Mouse (Mus musculus): Measurements from ENCODE around the gene Numa1. TPM values are rescaled to one million over a fixed set of nuclear protein-coding genes. Genes with fewer than 3 reads are reported as not detected.
"Not testable (repeated sequence)": the region's sequence is repeated elsewhere in the genome, so short reads cannot be mapped to it uniquely, and the experiment has no call there.

The Numa1 gene
- total and polyA plus RNA-seq, 2 experiments from 2014 or later, result 26.5 to 82.9 TPM

DNA sequence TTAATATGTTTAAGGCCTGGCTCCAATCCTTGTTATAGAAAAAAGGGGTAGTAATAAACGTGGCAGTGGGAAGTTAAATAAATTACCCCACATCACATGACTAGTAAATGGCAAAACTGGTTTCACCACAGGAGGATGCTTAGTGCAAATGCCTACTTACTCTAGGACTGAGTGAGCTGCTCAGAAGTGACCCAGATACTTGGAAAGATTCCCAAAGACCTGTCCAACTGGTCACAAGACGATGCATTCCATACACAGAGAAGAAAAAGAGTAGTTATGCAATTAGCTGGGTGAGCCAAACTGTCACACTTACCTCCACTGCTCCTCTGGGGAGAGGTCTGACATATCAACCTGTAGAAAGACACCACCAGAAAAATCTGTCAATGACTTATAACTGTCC, 108.4 kb downstream of the Numa1 start:
- H3K36me3 ChIP-seq (ENCODE audit: insufficient read depth, low read length), result peaks cover 29% of the 10 kb centered on the region
- no peak for ATAC-seq
- no peak for TF ChIP-seq CTCF (IDR thresholded peaks at IDR 0.05; ENCODE audit: low read depth)
- H3K9me3 ChIP-seq (ENCODE audit: low read length), result no peaks in the 10 kb centered on the region
- 79% methylated on average over 2 of the region's 2 CpGs for WGBS
- DNase-seq (ENCODE audit: low spot score), result no peak
- H3K4me2 ChIP-seq (ENCODE audit: low read depth, low read length), result no peak overlapping the region
- H3K4me1 ChIP-seq (ENCODE audit: insufficient read depth, low read length), result no peaks in the 10 kb centered on the region
- H3K9ac ChIP-seq (replicated peaks; ENCODE audit: low read length), result no peak overlapping the region
- H3K4me3 ChIP-seq (ENCODE audit: low read length), result no peak overlapping the region
- no peaks in the 10 kb centered on the region for H3K27me3 ChIP-seq (ENCODE audit: insufficient read depth, low read length)
- no peak overlapping the region for H3K27ac ChIP-seq

DNA sequence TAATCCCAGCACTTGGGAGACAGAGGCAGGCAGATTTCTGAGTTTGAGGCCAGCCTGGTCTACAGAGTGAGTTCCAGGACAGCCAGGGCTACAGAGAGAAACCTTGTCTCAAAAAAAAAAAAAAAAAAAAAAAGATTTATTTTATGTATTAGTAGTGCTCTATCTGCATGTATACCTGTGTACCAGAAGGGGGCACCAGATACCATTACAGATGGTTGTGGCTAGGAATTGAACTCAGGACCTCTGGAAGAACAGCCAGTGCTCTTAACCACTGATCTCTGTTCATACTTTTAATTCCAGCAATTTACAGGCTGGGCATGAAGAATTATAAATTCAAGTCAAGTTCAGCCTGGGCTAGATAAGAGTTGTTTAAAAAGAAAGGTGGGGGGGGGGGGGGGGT, 114.6 kb downstream of the Numa1 start:
- not testable (repeated sequence) for H3K36me3 ChIP-seq (ENCODE audit: insufficient read depth, low read length); H3K4me1 ChIP-seq (ENCODE audit: insufficient read depth, low read length); H3K4me2 ChIP-seq (ENCODE audit: low read depth, low read length); DNase-seq (ENCODE audit: low spot score); H3K27ac ChIP-seq; H3K9ac ChIP-seq (replicated peaks; ENCODE audit: low read length); H3K27me3 ChIP-seq (ENCODE audit: insufficient read depth, low read length); ATAC-seq; H3K4me3 ChIP-seq (ENCODE audit: low read length); H3K9me3 ChIP-seq (ENCODE audit: low read length)
- TF ChIP-seq CTCF (IDR thresholded peaks at IDR 0.05; ENCODE audit: low read depth), result 0 out of 2 replicates have a peak, but pooled peaks have one; percentile 22

DNA sequence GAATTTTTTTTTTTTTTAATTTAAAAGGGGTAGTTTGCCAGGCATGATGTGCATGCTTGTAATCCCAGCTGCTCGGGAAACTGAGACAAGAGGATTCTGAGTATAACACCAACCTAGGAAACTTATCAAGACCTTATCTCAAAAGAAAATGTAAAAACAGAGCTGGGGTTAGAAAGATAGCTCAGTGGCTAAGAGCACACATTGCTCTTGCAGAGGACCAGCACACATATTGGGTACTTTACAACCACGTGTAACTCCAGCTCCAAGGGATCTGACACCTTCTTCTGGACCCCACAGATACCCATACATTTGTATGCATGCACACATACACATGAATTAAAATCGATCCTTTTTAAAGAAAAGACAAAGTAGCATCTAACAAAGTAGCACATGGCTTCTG, 127.4 kb downstream of the Numa1 start:
- DNase-seq (ENCODE audit: low spot score) (no peak), ATAC-seq (no peak)
- no peak overlapping the region for H3K27ac ChIP-seq
- H3K4me2 ChIP-seq (ENCODE audit: low read depth, low read length), result no peak overlapping the region
- no peak overlapping the region for H3K9ac ChIP-seq (replicated peaks; ENCODE audit: low read length)
- H3K9me3 ChIP-seq (ENCODE audit: low read length), result no peaks in the 10 kb centered on the region
- no peaks in the 10 kb centered on the region for H3K27me3 ChIP-seq (ENCODE audit: insufficient read depth, low read length)
- peaks cover 14% of the 10 kb centered on the region for H3K4me1 ChIP-seq (ENCODE audit: insufficient read depth, low read length)
- no peak for TF ChIP-seq CTCF (IDR thresholded peaks at IDR 0.05; ENCODE audit: low read depth)
- 90% methylated on average over 3 of the region's 3 CpGs for WGBS
- H3K4me3 ChIP-seq (ENCODE audit: low read length), result no peak overlapping the region
- H3K36me3 ChIP-seq (ENCODE audit: insufficient read depth, low read length), result no peaks in the 10 kb centered on the region

DNA sequence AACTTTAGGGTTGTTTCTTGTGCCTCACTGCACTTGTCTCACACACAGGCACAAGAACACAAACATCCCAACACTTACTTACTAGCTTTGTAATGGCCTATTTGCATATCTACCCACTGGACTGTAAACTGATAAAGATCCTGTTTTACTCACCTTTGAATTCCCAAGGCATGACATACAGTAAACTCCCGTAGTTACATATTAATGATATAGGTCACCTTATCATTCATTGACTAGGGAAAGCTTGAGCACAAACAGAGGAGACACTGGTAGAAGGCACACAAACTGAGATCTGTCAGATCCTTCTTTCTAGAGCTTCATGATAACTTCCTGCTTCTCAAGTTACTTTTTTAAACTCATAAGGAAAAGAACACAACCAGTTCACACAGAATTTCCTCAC, 128.3 kb downstream of the Numa1 start:
- ATAC-seq (no peak), DNase-seq (ENCODE audit: low spot score) (no peak)
- TF ChIP-seq CTCF (IDR thresholded peaks at IDR 0.05; ENCODE audit: low read depth), result no peak
- Histone ChIP-seq H3K4me3 (ENCODE audit: low read length) (no peak overlapping the region), H3K27ac (no peak overlapping the region), H3K9ac (replicated peaks; ENCODE audit: low read length) (no peak overlapping the region), H3K27me3 (ENCODE audit: insufficient read depth, low read length) (no peaks in the 10 kb centered on the region), H3K4me1 (ENCODE audit: insufficient read depth, low read length) (peaks cover 15% of the 10 kb centered on the region), H3K4me2 (ENCODE audit: low read depth, low read length) (no peak overlapping the region), H3K9me3 (ENCODE audit: low read length) (no peaks in the 10 kb centered on the region), H3K36me3 (ENCODE audit: insufficient read depth, low read length) (no peaks in the 10 kb centered on the region)
- WGBS, result 90% methylated on average over 1 of the region's 1 CpGs

DNA sequence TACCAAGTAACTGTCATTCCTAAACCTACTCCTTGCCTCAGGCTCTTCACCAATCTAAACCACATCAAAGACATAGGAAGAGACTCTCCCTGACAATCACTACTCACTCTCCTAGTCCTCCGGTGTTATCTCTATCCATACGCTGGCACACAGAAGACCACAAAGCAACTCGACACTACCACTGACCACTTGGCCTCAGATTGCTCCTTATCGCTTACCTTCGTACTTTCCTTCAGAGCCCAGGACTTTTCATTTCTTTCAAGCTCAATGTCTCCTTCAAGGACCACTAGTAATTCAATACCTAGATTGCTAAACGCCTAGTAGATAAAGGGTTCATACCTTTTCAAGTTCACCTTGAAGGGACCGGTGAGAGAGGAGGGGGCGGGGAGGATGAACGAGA, 130.0 kb downstream of the Numa1 start:
- Histone ChIP-seq H3K4me3 (ENCODE audit: low read length) (peak overlapping the region; percentile 65), H3K4me2 (ENCODE audit: low read depth, low read length) (peak overlapping the region; percentile 61), H3K9me3 (ENCODE audit: low read length) (no peaks in the 10 kb centered on the region), H3K4me1 (ENCODE audit: insufficient read depth, low read length) (peaks cover 15% of the 10 kb centered on the region), H3K9ac (replicated peaks; ENCODE audit: low read length) (no peak overlapping the region; the same call in 1 of the 2 replicates), H3K36me3 (ENCODE audit: insufficient read depth, low read length) (no peaks in the 10 kb centered on the region), H3K27me3 (ENCODE audit: insufficient read depth, low read length) (no peaks in the 10 kb centered on the region), H3K27ac (no peak overlapping the region)
- DNase-seq (ENCODE audit: low spot score) (no peak), ATAC-seq (no peak)
- no peak for TF ChIP-seq CTCF (IDR thresholded peaks at IDR 0.05; ENCODE audit: low read depth)
- whole genome bisulfite sequencing, result 90% methylated on average over 9 of the region's 9 CpGs

Other genes starting within 250 kb of the Numa1 start
- gene Phox2a, start 115.8 kb upstream of the Numa1 start, total RNA-seq (2014; rRNA removed), result 3.7 and 4.5 TPM in 2 replicates
- gene Phox2a, start 115.8 kb upstream of the Numa1 start, polyA plus RNA-seq (2015; fragmentation: Nextera tagmentation; extraction: Ambion mirVana), result 2.0 and 2.1 TPM in 2 replicates
- 28.2 and 30.0 TPM in 2 replicates for gene Inppl1, start 95.9 kb upstream of the Numa1 start, total RNA-seq (2014; rRNA removed)
- 10.3 and 14.3 TPM in 2 replicates for gene Inppl1, start 95.9 kb upstream of the Numa1 start, polyA plus RNA-seq (2015; fragmentation: Nextera tagmentation; extraction: Ambion mirVana)
- gene Folr2, start 76.9 kb upstream of the Numa1 start, total RNA-seq (2014; rRNA removed), result 1.8 and 7.1 TPM in 2 replicates
- 2.2 and 2.3 TPM in 2 replicates for gene Folr2, start 76.9 kb upstream of the Numa1 start, polyA plus RNA-seq (2015; fragmentation: Nextera tagmentation; extraction: Ambion mirVana)
- gene Anapc15, start 70.4 kb upstream of the Numa1 start, total RNA-seq (2014; rRNA removed), result 49.3 and 59.8 TPM in 2 replicates
- gene Anapc15, start 70.4 kb upstream of the Numa1 start, polyA plus RNA-seq (2015; fragmentation: Nextera tagmentation; extraction: Ambion mirVana), result 65.1 and 67.3 TPM in 2 replicates
- 19.3 and 28.8 TPM in 2 replicates for gene Folr1, start 63.3 kb upstream of the Numa1 start, total RNA-seq (2014; rRNA removed)
- 78.5 and 93.8 TPM in 2 replicates for gene Folr1, start 63.3 kb upstream of the Numa1 start, polyA plus RNA-seq (2015; fragmentation: Nextera tagmentation; extraction: Ambion mirVana)
- gene Lamtor1, start 28.2 kb upstream of the Numa1 start, total RNA-seq (2014; rRNA removed), result 130 and 156 TPM in 2 replicates
- gene Lamtor1, start 28.2 kb upstream of the Numa1 start, polyA plus RNA-seq (2015; fragmentation: Nextera tagmentation; extraction: Ambion mirVana), result 167 and 181 TPM in 2 replicates
- 0.52 TPM in 1 of 2 replicates, not detected in the other for gene Tomt, start 27.8 kb upstream of the Numa1 start, total RNA-seq (2014; rRNA removed)
- gene Tomt, start 27.8 kb upstream of the Numa1 start, polyA plus RNA-seq (2015; fragmentation: Nextera tagmentation; extraction: Ambion mirVana), result 0.16 and 0.49 TPM in 2 replicates
- gene Lrrc51, start 216 bp upstream of the Numa1 start, total RNA-seq (2014; rRNA removed), result 5.2 and 6.5 TPM in 2 replicates
- 9.7 and 12.1 TPM in 2 replicates for gene Lrrc51, start 216 bp upstream of the Numa1 start, polyA plus RNA-seq (2015; fragmentation: Nextera tagmentation; extraction: Ambion mirVana)
- 7.1 and 14.7 TPM in 2 replicates for gene Il18bp, start 84.6 kb downstream of the Numa1 start, total RNA-seq (2014; rRNA removed)
- 3.0 and 3.3 TPM in 2 replicates for gene Il18bp, start 84.6 kb downstream of the Numa1 start, polyA plus RNA-seq (2015; fragmentation: Nextera tagmentation; extraction: Ambion mirVana)
- 28.8 and 31.7 TPM in 2 replicates for gene Rnf121, start 131.4 kb downstream of the Numa1 start, total RNA-seq (2014; rRNA removed)
- gene Rnf121, start 131.4 kb downstream of the Numa1 start, polyA plus RNA-seq (2015; fragmentation: Nextera tagmentation; extraction: Ambion mirVana), result 22.6 and 23.8 TPM in 2 replicates
- gene Xndc1, start 131.4 kb downstream of the Numa1 start, total RNA-seq (2014; rRNA removed), result 16.2 and 22.6 TPM in 2 replicates
- 15.8 and 19.0 TPM in 2 replicates for gene Xndc1, start 131.4 kb downstream of the Numa1 start, polyA plus RNA-seq (2015; fragmentation: Nextera tagmentation; extraction: Ambion mirVana)
- 0.47 and 3.5 TPM in 2 replicates for gene Xntrpc, start 131.6 kb downstream of the Numa1 start, total RNA-seq (2014; rRNA removed)
- 0.40 and 0.42 TPM in 2 replicates for gene Xntrpc, start 131.6 kb downstream of the Numa1 start, polyA plus RNA-seq (2015; fragmentation: Nextera tagmentation; extraction: Ambion mirVana)
- 2.5 TPM in 1 of 2 replicates, not detected in the other for gene Trpc2, start 149.0 kb downstream of the Numa1 start, total RNA-seq (2014; rRNA removed)
- gene Trpc2, start 149.0 kb downstream of the Numa1 start, polyA plus RNA-seq (2015; fragmentation: Nextera tagmentation; extraction: Ambion mirVana), result 0.09 TPM in 1 of 2 replicates, not detected in the other
- gene Art1, start 167.6 kb downstream of the Numa1 start, total RNA-seq (2014; rRNA removed), result 0.10 and 2.3 TPM in 2 replicates
- gene Art1, start 167.6 kb downstream of the Numa1 start, polyA plus RNA-seq (2015; fragmentation: Nextera tagmentation; extraction: Ambion mirVana), result 0.39 and 0.44 TPM in 2 replicates
- gene Art5, start 175.4 kb downstream of the Numa1 start, total RNA-seq (2014; rRNA removed), result 0.32 TPM in 1 of 2 replicates, not detected in the other
- gene Art5, start 175.4 kb downstream of the Numa1 start, polyA plus RNA-seq (2015; fragmentation: Nextera tagmentation; extraction: Ambion mirVana), result 0.19 and 0.21 TPM in 2 replicates
- not detected in 2 replicates for gene Chrna10, start 182.7 kb downstream of the Numa1 start, total RNA-seq (2014; rRNA removed)
- gene Chrna10, start 182.7 kb downstream of the Numa1 start, polyA plus RNA-seq (2015; fragmentation: Nextera tagmentation; extraction: Ambion mirVana), result 0.08 TPM in 1 of 2 replicates, not detected in the other